Mouse (Mus musculus): ENCODE data around the gene Bcor.

Gene Bcor

GRCm38 (mm10) chrX:12085949-12086348 lies 74.2 kb downstream of the Bcor start:
- DNase-seq, result no peak

DNA sequence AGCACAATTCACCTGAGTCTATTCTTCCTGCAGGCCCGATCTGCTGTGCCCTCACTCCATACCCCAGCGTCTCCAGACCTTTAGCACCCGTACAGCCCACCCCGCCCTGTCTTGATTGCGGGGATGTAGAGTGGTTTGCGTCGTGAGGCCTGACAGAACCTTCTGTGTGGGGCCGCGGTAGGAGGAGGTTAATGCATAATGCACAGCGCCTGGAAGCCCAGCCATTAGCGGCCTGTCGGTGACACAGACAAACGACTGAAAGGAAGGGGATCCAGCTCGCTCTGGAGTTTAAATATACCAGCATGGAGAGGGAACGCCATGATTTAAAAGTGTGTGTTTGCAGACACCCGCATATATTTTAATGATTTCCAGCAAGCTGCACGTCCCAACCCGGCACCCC lies 74.9 kb downstream of the Bcor start:
- no peak for DNase-seq

GRCm38 (mm10) chrX:12084698-12085097 lies 75.5 kb downstream of the Bcor start:
- no peak for DNase-seq

DNA sequence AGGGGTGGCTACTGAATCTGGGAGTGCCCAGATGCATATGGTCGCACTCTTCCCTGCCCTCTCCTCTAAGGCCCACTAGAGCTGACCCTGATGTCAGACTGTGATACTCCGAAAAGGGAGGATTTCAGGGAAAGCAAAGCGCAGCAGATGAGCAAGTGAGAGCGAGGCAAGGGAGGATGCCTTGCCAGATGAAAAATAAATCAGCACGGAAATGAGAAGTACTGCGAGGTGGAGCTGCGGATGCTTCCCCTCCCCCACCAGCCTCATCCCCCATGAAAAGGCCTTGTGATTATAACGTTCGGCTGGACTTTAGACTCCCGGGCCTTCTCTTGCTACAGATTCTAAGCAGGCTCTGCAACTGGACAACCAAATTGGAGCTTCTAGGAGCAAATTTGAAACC lies 76.5 kb downstream of the Bcor start:
- no peak for DNase-seq

DNA sequence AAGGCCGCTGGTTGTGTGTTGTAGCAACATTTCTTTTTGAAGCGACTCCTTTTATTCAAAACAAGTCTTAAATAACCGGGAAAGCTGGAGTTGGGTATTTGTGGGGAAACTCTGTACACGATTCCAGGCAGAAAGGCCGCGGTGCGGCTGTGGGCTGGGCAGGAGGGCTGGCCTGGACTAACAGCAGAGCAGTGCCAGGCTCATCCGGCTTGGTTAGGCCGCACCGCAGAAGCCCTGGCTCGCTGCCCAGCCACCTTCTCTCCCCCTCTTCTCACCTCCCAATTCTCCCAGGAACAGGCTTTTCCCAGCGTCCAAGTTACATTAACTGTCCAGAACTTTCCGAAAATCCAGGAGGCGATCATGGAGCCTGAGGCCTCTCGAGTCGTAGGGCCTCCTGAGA lies 77.4 kb downstream of the Bcor start:
- DNase-seq, result no peak

DNA sequence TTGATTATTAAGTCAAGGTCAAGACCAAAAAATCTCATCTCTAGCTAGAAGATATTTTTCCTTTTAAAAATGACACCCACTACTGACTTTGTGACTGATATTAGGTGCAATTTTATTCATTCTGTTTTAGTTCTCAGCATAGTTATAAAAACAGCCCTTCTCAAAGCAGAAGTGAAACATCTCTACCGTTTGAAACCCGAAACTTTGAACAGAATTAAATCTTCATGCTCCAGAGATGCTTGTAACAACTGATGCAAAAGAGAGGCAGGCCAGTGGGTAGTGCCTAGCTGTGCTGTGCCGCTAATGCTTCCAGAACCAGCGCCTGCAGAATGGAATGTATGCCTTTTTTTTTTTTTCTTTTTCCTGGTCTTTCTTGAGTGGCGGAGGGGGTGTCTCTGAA lies 78.0 kb downstream of the Bcor start:
- no peak for DNase-seq

GRCm38 (mm10) chrX:12081741-12082155 lies 78.4 kb downstream of the Bcor start:
- DNase-seq, result no peak

DNA sequence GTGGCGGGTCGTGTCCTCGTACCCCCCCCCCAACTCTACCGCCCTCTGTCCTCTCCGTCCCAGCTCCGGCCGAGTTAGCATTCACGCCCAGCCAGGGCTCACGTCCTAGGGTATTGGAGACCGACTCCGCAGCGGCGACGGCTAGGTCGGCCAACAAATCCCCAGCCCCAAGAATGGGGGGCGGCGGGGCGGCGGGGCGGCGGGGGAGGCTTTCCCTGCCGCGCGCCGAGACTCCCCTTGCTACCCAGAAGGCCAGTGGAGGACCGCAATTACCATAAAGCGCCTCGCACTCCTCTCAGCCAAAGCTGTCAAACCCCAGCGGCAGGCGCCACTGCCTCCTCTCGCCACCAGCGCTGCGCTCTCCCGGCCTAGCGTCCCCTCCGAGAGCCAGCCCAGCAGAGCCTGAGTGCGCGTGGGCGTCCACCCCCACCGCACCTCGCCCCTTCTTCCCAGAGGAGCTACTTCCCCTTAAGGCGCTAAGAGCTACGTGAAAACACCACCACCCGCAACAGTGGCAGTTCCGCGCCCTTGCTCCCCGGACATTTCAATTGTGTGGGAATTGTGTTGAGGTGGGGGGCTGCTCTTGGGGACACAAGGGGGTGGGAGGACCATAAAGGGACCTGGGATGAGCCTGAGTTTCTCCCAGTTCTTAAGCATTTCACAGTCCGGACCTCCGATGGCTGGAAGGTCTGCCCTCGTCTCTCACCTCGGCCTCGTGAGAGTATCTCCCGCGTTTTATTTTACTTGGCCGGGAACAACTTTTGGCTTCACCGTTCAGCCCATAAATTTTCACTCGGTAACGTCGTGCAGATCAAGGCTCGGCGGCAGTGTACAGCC lies 79.0 kb downstream of the Bcor start:
- DNase-seq, result peak; percentile 35

DNA sequence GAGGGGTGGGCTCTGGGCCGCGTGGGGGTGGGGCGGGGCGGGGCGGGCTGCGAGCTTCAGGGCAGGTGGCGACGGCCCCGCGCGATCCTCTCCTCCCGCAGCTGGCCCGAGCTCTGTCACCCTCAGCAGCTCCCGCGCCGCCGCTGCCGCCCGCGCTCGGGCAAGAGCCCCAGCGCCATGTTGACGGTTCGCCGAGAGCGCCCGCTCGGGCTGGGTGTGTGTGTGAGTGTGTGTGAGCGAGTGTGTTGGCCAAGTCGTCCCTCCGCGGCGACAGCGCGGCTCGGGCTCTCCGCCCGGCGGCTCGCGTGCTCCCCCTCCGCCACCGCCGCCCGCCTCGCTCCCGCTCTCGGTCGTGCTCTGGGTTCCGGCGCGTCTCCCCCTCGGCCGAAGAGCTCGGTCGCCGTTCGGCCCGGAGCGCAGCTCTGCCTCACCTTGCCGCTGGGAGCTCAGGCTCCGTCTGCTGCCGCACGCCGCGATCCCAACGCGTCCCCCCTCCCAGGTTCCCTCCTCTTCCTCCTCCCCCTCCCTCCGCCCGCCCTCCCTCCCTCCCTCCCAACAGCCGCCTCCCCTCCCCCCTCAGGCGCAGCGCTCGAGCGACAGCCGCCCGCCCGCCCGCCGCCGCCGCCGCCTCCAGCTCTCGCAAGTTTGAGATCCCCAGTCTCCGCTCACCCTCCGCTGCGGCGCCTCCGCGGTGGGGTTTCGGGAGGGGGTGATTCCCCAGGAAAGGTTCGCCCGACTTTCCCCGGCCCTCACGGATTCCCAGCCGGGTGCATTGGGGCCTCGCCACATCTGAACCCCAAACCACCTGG lies 79.9 kb downstream of the Bcor start:
- peak; percentile 82 for DNase-seq

DNA sequence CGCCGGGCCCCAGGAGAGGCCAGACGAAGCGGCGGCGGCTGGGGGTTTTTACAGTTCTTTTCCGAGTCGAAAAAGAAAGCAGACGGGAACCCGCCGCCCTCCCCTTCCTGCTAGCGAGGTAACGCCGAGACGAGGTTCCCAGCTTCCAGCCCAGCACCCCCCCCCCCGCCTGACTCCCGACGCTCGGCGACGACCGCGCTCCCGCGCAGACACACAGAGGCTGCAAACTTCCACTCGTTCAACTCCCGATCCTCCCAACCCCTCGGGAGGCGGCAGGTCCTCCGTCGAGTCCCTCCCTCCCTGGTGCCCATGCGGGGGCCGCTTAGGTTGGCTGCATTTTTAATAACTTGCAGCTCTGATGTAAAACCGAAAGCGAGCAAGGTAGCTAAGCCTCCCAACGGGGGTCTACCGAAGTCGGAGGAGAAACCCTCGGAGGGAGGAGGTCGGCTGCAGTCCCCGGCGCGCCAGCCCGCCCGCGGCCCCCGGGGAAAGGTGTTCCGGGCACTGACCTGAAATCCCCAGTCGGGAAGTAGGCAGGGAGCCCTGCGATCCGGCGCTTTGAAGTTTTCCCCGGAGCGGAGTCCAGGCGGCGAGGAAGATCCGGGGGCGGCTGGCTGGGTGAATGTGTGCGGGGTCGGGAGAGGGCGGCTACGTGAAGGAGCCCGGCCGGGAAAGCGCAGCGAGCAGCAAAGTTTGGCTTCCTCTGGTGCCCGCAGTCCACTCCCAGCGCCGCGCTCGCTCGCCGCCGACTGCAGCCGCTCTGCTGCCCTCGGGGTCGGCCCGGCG lies 80.7 kb downstream of the Bcor start:
- peak; percentile 41 for DNase-seq

DNA sequence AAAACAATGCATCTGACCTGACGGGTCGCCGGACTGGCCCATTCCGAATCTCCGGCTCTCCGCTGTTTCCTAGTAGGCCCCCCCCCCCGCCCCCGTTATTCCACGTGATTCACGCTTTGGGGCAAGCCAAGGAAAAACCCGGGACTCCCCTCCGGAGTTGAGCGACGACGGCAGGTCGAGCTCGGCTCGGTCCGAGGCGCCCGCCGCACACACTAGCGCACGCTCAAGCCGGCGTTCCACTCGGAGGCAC lies 81.2 kb downstream of the Bcor start:
- DNase-seq, result no peak

DNA sequence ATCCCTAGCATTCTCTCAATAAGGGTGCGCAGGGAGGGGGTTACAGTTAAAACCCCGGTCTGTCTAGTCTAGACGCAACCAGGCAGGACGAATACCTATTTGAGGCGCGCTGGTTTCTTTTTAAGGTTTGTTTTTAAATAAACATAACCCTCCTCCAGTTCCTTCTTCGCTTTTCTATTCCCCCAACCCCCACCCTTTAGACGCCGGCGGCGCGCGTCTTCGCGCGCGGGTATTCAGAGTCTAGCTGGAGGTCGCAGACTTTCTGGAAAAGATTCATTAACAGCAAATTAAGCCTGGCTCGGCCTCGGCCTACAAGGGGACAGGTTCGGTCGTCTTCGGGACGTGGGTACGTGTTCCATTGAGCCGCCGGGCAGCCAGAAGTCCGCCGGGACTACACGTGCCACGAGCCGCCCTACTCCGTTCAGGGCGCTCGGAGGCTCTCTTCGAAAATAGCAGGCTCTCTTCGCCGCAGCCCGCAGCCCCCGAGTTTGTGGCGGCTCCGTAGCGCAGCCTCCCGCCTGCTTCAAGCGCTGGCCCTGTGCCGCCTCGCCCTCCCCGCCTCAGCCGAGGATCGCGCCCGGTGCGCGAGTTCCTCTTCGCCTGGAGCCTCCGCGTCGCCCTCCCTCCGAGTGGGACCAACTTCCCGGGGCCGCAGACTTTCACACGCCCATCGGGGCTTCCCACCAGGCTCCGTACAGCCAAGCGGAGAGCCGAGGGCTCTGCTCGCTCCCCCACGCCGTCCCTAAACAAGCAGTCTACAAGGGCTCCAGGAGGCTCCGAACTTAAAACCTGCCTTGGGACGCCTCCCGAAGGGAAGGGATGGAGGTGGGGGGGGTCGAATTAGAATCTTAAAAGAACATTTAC lies 81.7 kb downstream of the Bcor start:
- DNase-seq, result peak; percentile 55

GRCm38 (mm10) chrX:12077601-12077980 lies 82.6 kb downstream of the Bcor start:
- no peak for DNase-seq

- peak; percentile 84 for DNase-seq
Measured at GRCm38 (mm10) chrX:12076763-12077600, 83.2 kb downstream of the Bcor start.

- DNase-seq, result no peak
Measured at GRCm38 (mm10) chrX:12072721-12073120, 87.4 kb downstream of the Bcor start.

DNA sequence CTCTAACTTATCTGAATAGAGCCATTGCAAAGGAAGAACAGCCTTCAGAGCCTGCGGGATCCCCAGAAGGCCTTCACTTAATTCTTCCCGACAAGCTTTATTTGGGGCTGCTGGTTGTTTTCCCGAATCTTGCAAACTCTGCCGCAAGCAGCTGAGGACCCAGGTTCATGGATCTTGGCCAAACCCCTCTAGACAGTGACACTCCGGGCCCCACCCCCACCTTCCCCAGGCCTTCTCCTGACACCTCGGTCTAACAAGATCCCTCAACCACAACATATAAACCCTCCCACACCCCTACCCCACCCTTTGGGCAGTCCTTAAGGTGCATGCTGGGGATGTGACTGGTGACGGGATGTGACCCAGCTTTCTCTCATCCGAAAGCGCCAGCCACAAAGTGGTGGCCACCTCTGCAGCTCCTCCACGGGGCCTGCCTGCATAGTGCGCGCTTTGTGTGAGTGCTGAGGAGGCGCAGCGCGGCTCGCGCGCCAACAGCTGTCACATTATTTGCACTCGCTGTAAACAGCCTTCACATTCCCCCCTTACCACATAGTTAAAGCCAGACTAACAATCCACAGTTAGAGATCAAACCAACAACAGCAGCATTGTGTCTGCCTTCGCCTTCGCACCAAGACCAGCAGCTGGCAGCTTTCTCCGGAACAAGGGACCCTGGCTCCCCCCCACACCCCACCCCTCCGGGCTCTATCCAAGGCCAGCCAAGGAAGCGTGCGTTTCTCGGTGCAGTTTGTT lies 91.0 kb downstream of the Bcor start:
- DNase-seq, result no peak

DNA sequence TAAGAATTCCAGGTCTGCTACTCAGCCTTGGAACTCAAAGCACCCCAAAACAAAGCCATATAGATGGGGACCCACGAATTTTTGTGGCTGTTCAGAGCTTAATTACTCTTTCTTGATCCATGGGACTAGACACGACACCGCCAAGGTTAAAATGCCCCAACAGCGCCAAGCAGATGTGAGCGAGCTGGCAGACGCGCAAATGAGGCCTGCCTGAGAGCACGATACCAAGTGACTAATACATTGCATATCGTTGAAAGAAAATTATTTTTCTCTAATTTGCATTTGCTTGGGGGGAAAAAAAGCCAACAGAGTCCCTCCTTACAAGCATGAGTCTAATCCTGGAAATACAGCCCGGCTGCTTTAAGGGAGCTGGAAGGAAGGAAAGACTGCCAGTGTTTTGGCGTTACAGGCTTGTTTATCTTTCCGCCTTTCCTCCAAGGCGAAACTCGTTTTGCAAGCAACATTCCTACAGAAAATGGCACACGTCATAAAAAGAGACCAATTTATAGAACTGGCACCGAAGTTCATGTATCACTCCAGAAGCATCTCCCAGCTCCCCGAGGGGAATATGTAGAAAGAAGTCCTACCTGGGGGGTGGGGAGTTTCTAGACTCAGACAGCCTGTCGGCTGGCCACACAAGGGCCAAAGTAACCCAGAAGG lies 92.2 kb downstream of the Bcor start:
- no peak for DNase-seq

DNA sequence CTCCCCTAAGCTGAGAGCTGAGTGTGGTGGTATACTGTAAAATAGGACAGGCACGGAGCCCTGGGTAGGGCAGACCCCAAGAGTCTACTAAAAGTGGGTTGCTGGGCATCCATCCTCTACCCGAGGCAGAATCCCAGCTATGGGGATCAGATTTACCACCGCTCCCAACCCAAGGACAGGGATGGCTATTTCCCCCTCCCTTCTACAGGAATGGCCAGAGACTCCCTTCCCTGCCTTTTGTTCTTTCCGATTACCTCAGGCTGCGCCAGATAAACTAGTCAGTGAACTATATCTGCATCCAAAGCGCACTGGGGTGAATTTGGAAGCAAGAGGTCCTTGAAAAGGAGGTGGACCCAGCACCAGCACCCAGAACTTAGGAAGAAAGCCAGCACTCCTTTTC lies 93.1 kb downstream of the Bcor start:
- no peak for DNase-seq

- no peak for DNase-seq
Measured at GRCm38 (mm10) chrX:12065782-12066181, 94.4 kb downstream of the Bcor start.

DNA sequence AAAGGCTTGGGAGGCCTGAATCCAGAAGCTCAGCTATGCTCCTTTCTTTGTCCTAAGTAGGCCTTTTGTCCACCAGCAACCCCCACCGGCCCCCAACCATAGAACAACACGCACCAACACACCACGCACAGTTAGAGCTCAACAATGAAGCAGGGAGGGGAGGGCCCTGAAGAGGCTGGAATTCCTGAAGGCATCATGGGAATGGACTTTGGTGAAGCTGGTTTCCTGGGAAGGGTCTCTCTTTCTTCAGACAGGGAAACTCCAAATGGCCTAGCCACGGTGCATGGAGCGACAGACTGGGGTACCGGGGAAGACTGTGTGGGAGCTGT lies 97.3 kb downstream of the Bcor start:
- DNase-seq, result no peak

All from liver (tissue).